Mouse (Mus musculus) heart, postnatal 36 days (tissue): ENCODE results near the gene Trpv6. TPM values are rescaled to one million over a fixed set of nuclear protein-coding genes. Genes with fewer than 3 reads are reported as not detected.

Experiments
- DNase-seq, 2 experiments: peaks; one replicate each; pipeline ENCODE4 v3.0.0; 2021 to 2022
- intact Hi-C: fragments of 180-260 bp; cut with DNase I; formaldehyde crosslinking; loops from one replicate; pipeline ENCODE4 v1.15.1; 2025
- total RNA-seq, 2 experiments: library from RNA; stranded (reverse); gene quantifications; 2 replicates each; pipeline ENCODE4 v1.2.3; 2021

Gene Trpv6
- total RNA-seq, 2 experiments from 2014 or later, result not detected

- DNase-seq, result no peak
- intact Hi-C loops, result no loop called here
These were observed 13.5 kb downstream of the Trpv6 start for GRCm38 (mm10) chr6:41622661-41623060.

GRCm38 (mm10) chr6:41621241-41621990, 14.8 kb downstream of the Trpv6 start:
- no peak for DNase-seq
- intact Hi-C loops, result no loop called here

- intact Hi-C loops, result no loop called here
- no peak for DNase-seq
These were observed 15.9 kb downstream of the Trpv6 start for GRCm38 (mm10) chr6:41620173-41620798.

- DNase-seq, result no peak
- intact Hi-C loops, result no loop called here
These were observed 28.6 kb downstream of the Trpv6 start for GRCm38 (mm10) chr6:41607637-41608036.

GRCm38 (mm10) chr6:41606214-41606613, 30.0 kb downstream of the Trpv6 start:
- intact Hi-C loops, result no loop called here

GRCm38 (mm10) chr6:41605794-41606104, 30.5 kb downstream of the Trpv6 start:
- intact Hi-C loops, result no loop called here
- DNase-seq, result no peak

More at GRCm38 (mm10) chr6:41606214-41606613, 30.0 kb downstream of the Trpv6 start:
- peak; percentile 26 to 27 for DNase-seq

- intact Hi-C loops, result no loop called here
- peak; percentile 58 to 67 for DNase-seq
These were observed 31.0 kb downstream of the Trpv6 start, which contains the start of gene Ephb6 for GRCm38 (mm10) chr6:41605061-41605793. TSS of gene Ephb6 (plus strand) at chr6:41605482.

GRCm38 (mm10) chr6:41604401-41605050, 31.7 kb downstream of the Trpv6 start:
- intact Hi-C loops, result no loop called here
- DNase-seq, result peak; percentile 15 to 26

- DNase-seq, result no peak
- intact Hi-C loops, result no loop called here
These were observed 54.0 kb downstream of the Trpv6 start for GRCm38 (mm10) chr6:41582189-41582588.

- DNase-seq, result no peak
- intact Hi-C loops, result no loop called here
These were observed 54.9 kb downstream of the Trpv6 start for GRCm38 (mm10) chr6:41581295-41581694.

- intact Hi-C loops, result no loop called here
- DNase-seq, result no peak
These were observed 58.9 kb downstream of the Trpv6 start for GRCm38 (mm10) chr6:41577297-41577696.

GRCm38 (mm10) chr6:41576526-41577097, 59.6 kb downstream of the Trpv6 start:
- intact Hi-C loops, result no loop called here
- no peak for DNase-seq

Other genes starting within 250 kb of the Trpv6 start
- not detected for gene Gm5771, start 244.0 kb downstream of the Trpv6 start, total RNA-seq
- gene Gm10334, start 190.3 kb downstream of the Trpv6 start, total RNA-seq, result not detected
- gene Prss1, start 177.5 kb downstream of the Trpv6 start, total RNA-seq, result not detected
- gene Prss2, start 114.6 kb downstream of the Trpv6 start, total RNA-seq, result not detected
- gene Ephb6, start 30.9 kb downstream of the Trpv6 start, total RNA-seq, result 1 to 10 TPM; 1.3 to 2.1 TPM
- not detected for gene Trpv5, start 44.4 kb upstream of the Trpv6 start, total RNA-seq
- not detected for gene Llcfc1, start 48.0 kb upstream of the Trpv6 start, total RNA-seq
- gene Kel, start 67.9 kb upstream of the Trpv6 start, total RNA-seq, result under 1 TPM; 0.11 to 0.50 TPM
- not detected for gene Olfr459, start 138.8 kb upstream of the Trpv6 start, total RNA-seq
- gene Pip, start 211.1 kb upstream of the Trpv6 start, total RNA-seq, result not detected
- gene Sval2, start 216.6 kb upstream of the Trpv6 start, total RNA-seq, result not detected